Mouse (Mus musculus): ENCODE measurements around the gene Rpl22.

DNA sequence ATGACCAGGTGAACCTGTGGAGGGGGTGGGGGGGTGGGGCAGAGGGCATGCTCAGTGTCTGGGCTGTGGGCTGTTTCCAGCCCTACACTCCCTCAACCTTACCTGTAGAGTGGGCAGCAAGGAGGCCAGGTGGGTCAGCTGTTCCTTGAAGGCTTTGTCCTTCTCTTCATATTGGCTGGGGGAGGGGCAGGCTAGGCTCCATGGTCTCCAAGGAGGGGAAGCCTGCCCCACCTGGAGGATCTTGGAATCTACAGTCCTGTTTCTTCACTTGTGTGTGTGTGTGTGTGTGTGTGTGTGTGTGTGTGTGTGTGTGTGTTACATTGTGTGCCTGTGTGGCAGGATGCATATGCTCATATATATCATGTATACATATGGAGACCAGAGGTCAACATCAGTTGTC, 11.6 kb upstream of the Rpl22 start:
- TF ChIP-seq POLR2A (IDR thresholded peaks at IDR 0.05; ENCODE audit: extremely low read depth, insufficient read depth, low read length): no peak
- TF ChIP-seq CTCF (IDR thresholded peaks at IDR 0.05; ENCODE audit: low read depth, low read length): no peak
